ENCODE assay signal across 12 mouse cellular contexts in genomic region chr1:55447661-55448060, GRCm38 (mm10). TPM values are rescaled to one million over a fixed set of nuclear protein-coding genes. Genes with fewer than 3 reads are reported as not detected.
DNase-seq lines count a peak whose midpoint lies in the region; ATAC-seq and TF ChIP-seq lines count a peak whose summit lies in the region.
"Had no signal": no experiment of that assay in that cellular context is flagged by ENCODE, and none has a peak within 500 bp of the region (broad histone marks: within the 10 kb centered on the region; RNA-seq: fewer than 3 reads in every experiment).

No protein-coding gene starts in this region.

- 88% methylated on average over 2 of the region's 2 CpGs for WGBS in forebrain, postnatal 0 days
- 89% methylated on average over 2 of the region's 2 CpGs for WGBS in forebrain, embryonic 13.5 days
- WGBS in thymus, adult 2 months = 93% methylated on average over 2 of the region's 2 CpGs
- 83% methylated on average over 2 of the region's 2 CpGs for WGBS in hindbrain, embryonic 14.5 days

- H3K36me3 ChIP-seq in forebrain, postnatal 0 days (ENCODE audit: insufficient read depth) = no peaks in the 10 kb centered on the region
- H3K36me3 ChIP-seq in forebrain, embryonic 13.5 days (ENCODE audit: poor library complexity, severe bottlenecking) = no peaks in the 10 kb centered on the region
- H3K36me3 ChIP-seq in thymus, adult 2 months (ENCODE audit: control insufficient read depth, insufficient read depth, low read length) = no peaks in the 10 kb centered on the region
- no peaks in the 10 kb centered on the region for H3K36me3 ChIP-seq in hindbrain, embryonic 14.5 days (replicated peaks; ENCODE audit: control insufficient read depth, insufficient read depth)

- H3K9me3 ChIP-seq in forebrain, postnatal 0 days (ENCODE audit: low read length) = no peaks in the 10 kb centered on the region
- H3K9me3 ChIP-seq in forebrain, embryonic 13.5 days (replicated peaks) = no peaks in the 10 kb centered on the region
- no peaks in the 10 kb centered on the region for H3K9me3 ChIP-seq in hindbrain, embryonic 14.5 days (ENCODE audit: control insufficient read depth, low read length)

- 0 out of 2 replicates have a peak, but pooled peaks have one; percentile 25 for TF ChIP-seq CTCF in forebrain, postnatal 0 days (IDR thresholded peaks at IDR 0.05; ENCODE audit: low read depth)
- TF ChIP-seq CTCF in thymus, adult 2 months (IDR thresholded peaks at IDR 0.05; ENCODE audit: borderline replicate concordance, control insufficient read depth, extremely low read depth, insufficient read depth, low read length, poor library complexity) = no peak

- H3K27me3 ChIP-seq in forebrain, postnatal 0 days (ENCODE audit: insufficient read depth, low read length) = no peaks in the 10 kb centered on the region; the same call in 1 of the 2 replicates
- H3K27me3 ChIP-seq in forebrain, embryonic 13.5 days = no peaks in the 10 kb centered on the region
- H3K27me3 ChIP-seq in thymus, adult 2 months (ENCODE audit: control insufficient read depth, insufficient read depth, low read length) = no peaks in the 10 kb centered on the region
- no peaks in the 10 kb centered on the region for H3K27me3 ChIP-seq in hindbrain, embryonic 14.5 days (ENCODE audit: control insufficient read depth, insufficient read depth, low read length)

- no peak overlapping the region for H3K27ac ChIP-seq in forebrain, postnatal 0 days (ENCODE audit: low read depth, low read length)
- no peak overlapping the region for H3K27ac ChIP-seq in forebrain, embryonic 13.5 days
- no peak overlapping the region for H3K27ac ChIP-seq in thymus, adult 2 months (ENCODE audit: control insufficient read depth, insufficient read depth, low read length)
- H3K27ac ChIP-seq in hindbrain, embryonic 14.5 days = no peak overlapping the region

- no peak for TF ChIP-seq POLR2A in thymus, adult 2 months (IDR thresholded peaks at IDR 0.05; ENCODE audit: control insufficient read depth, extremely low read depth, insufficient read depth, low read length, poor library complexity)

- no peak overlapping the region for H3K4me2 ChIP-seq in forebrain, postnatal 0 days (ENCODE audit: low read depth)
- H3K4me2 ChIP-seq in forebrain, embryonic 13.5 days = no peak overlapping the region
- no peak overlapping the region for H3K4me2 ChIP-seq in hindbrain, embryonic 14.5 days (replicated peaks)
- H3K4me2 ChIP-seq: heart, embryonic 11.5 days had no signal

- no peak overlapping the region for H3K9ac ChIP-seq in forebrain, postnatal 0 days
- no peak overlapping the region for H3K9ac ChIP-seq in forebrain, embryonic 13.5 days
- H3K9ac ChIP-seq in hindbrain, embryonic 14.5 days = no peak overlapping the region

- no peak overlapping the region for H3K4me3 ChIP-seq in forebrain, postnatal 0 days (ENCODE audit: low read depth, low read length)
- H3K4me3 ChIP-seq in forebrain, embryonic 13.5 days = no peak overlapping the region
- no peak overlapping the region for H3K4me3 ChIP-seq in thymus, adult 2 months (ENCODE audit: control insufficient read depth, insufficient read depth, low read length)
- no peak overlapping the region for H3K4me3 ChIP-seq in hindbrain, embryonic 14.5 days (replicated peaks; ENCODE audit: low read length)

- H3K4me1 ChIP-seq in forebrain, postnatal 0 days (ENCODE audit: insufficient read depth) = no peaks in the 10 kb centered on the region
- 0 out of 2 replicates have a peak, but pooled peaks cover 2% of the 10 kb centered on the region for H3K4me1 ChIP-seq in forebrain, embryonic 13.5 days
- H3K4me1 ChIP-seq in thymus, adult 2 months (replicated peaks; ENCODE audit: control insufficient read depth, insufficient read depth, low read length) = peaks cover 25% of the 10 kb centered on the region
- 0 out of 2 replicates have a peak, but pooled peaks cover 2% of the 10 kb centered on the region for H3K4me1 ChIP-seq in hindbrain, embryonic 14.5 days (replicated peaks; ENCODE audit: control insufficient read depth, insufficient read depth, low read length)

- no peak for ATAC-seq in forebrain, postnatal 0 days
- ATAC-seq in forebrain, embryonic 13.5 days = no peak
- no peak for ATAC-seq in hindbrain, embryonic 14.5 days (ENCODE audit: low FRiP score)
- ATAC-seq: forebrain, embryonic 16.5 days had no signal

- no peak for DNase-seq in forebrain, postnatal 0 days
- DNase-seq in thymus, adult 2 months = peak; percentile 39
- no peak for DNase-seq in thymus, adult 18-20 months
- peak; percentile 60 for DNase-seq in induced T-regulatory cell, adult 2 months (ENCODE audit: low read depth)
- peak; percentile 60 for DNase-seq in thymus, postnatal 4 days
- DNase-seq in hindbrain, embryonic 14.5 days (ENCODE audit: low spot score) = no peak
- DNase-seq in spleen, adult 12 weeks (ENCODE audit: low spot score) = no peak
- DNase-seq: kidney, adult 18-20 months; layer of hippocampus, postnatal 36 days had no signal

RNA-seq across cellular contexts. Expression of gene Plcl1, which starts 41.9 kb away (rescaled TPM):
- 7.7 and 9.2 TPM in 2 replicates for total RNA-seq in forebrain, postnatal 0 days (2014; rRNA removed)
- polyA plus RNA-seq in forebrain, postnatal 0 days (2015; fragmentation: Nextera tagmentation; extraction: Ambion mirVana) = 1.9 and 3.0 TPM in 2 replicates
- polyA plus RNA-seq in forebrain, embryonic 13.5 days (2015; fragmentation: Nextera tagmentation; extraction: Ambion mirVana) = 4.1 and 4.4 TPM in 2 replicates
- 2.7 and 3.8 TPM in 2 replicates for polyA plus RNA-seq in thymus, adult 2 months (2012; rRNA removed)
- polyA plus RNA-seq in hindbrain, embryonic 14.5 days (2014; fragmentation: Nextera tagmentation; extraction: Ambion mirVana) = 5.4 and 5.5 TPM in 2 replicates

Comparison
In these comparisons a context has a peak if more than half of its experiments do, and no peak if none do; other contexts are left out.
1. DNase-seq: peak in thymus, adult 2 months (single experiment), induced T-regulatory cell, adult 2 months (single experiment) and thymus, postnatal 4 days (single experiment); none in forebrain, postnatal 0 days (single experiment), thymus, adult 18-20 months (0 of 2), hindbrain, embryonic 14.5 days (single experiment) and spleen, adult 12 weeks (single experiment).